Mouse (Mus musculus) heart, adult 2 months (tissue): Measurements from ENCODE around the gene Ispd.
"Not testable (repeated sequence)": the region's sequence is repeated elsewhere in the genome, so short reads cannot be mapped to it uniquely, and the experiment has no call there.

Source experiments
- CTCF ChIP-seq: fragments of 200-600 bp; IDR thresholded peaks from 2 replicates; pipeline ENCODE4 v1.8.1; 2022; ENCODE audit warnings: antibody characterized with exemption, mild to moderate bottlenecking, moderate library complexity
- POLR2A ChIP-seq: fragments of 200-500 bp; IDR thresholded peaks from 2 replicates; pipeline ENCODE4 v1.6.1; 2011; ENCODE audit warnings: mild to moderate bottlenecking, low read depth, low read length, control low read depth; ENCODE audit not compliant: insufficient read depth

GRCm38 (mm10) chr12:36376391-36376790 lies 4.9 kb upstream of the Ispd start:
- TF ChIP-seq CTCF, POLR2A: not testable (repeated sequence)
